Mouse (Mus musculus) induced T-regulatory cell, adult 2 months (primary cell): ENCODE measurements around the gene Lins1.

Experiments
- DNase-seq: peaks from one replicate; pipeline ENCODE4 v3.0.0-alpha.2; 2012; ENCODE audit warnings: low read depth

The Lins1 gene

DNA sequence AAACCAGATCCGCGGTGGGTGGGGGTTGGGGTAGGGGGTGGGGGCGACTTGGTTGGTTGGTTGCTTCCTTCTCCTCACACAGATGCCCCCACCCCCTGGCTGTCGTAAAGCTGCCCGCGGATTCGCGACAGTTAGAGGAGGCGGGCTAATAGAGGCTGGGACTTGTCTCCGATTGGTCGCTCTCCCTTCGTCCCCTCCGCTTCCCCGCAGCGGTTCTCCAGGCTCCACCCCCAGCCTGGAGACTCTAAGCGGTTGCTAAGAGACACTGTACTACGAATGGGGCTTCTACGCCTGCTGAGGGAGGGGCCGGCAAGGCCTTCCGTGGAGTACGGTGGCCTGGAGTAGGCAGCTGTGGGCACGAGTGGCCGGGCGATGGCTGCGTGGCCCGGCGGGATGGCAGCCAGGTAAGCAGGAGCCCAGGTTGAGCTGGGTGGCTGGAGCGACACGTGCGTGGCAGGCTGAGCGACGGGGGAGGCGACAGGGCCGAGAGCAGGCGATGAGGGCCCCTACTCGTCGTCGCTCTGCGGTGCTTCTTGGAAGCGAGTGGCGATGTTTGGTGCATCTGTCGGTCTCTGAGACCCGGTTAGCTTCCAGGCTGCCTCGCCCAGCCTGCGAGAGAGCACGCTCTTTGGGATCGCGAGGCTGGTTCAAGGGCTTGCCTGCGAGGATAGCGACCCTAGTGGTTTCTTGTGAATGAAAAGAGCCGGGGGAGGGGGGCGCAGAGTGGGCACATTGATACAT lies at the start of gene Lins1:
Lins1 (plus strand) TSS at position 270 of the 741 bp plus-strand sequence.
- DNase-seq, result peak; percentile 98

DNA sequence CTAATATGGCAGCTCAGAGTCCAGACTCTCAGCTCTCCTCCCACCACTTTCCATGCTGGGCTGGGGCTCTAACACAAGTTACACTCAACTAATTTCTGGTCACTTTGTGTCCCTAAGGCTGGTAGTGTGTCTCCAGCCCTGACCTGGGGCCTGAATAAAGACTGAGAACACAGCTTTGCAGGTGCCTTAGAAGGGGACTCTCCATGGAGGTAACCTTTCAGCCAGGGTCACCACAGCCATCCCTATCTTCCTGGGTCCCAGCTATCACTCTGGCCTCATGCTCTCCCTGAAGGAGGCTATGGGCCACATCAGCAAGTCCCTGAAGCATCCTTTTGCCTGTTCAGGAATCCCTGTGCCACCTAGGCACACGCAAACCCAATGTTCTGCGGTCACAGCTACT lies 44.0 kb upstream of the Lins1 start:
- no peak for DNase-seq

GRCm38 (mm10) chr7:66649181-66649580 lies 40.5 kb upstream of the Lins1 start:
- no peak for DNase-seq

DNA sequence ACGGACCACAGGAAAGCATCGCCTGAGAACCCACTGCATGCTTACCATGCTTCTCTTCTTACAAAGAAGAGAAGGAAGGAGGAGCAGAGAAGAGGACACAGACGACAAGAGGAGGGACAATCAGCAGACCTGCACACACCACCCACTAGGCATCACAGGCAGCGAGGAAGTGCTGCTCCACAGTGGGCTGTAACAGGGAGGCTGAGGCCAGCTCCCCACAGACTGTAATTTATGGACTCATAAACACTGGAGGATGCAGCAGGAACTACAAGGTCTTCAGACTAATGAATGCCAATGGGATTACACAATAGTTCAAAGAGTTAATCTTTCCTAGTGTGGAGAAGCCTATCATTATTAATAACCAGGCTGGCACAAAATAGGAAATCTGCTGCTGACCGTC lies 38.8 kb upstream of the Lins1 start:
- DNase-seq, result no peak

DNA sequence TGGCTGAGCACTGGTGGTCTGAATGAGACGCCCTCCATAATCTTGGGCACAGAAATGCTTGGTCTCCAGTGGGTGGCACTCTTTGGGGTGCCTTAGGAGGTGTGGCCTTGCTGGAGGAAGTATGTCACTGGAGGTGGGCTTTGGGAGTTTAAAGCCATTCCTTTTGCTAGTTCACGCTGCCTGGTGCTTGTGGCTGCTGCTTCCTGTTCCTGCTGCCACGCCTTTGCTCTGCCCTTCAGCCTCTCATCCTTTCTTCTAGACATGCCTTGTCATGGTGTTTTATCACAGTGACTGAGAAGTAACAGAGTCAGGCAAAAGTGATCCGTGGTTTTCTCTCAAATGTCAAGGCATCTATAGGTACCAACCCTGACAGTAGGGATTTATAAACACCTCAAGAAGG lies 37.5 kb upstream of the Lins1 start:
- peak; percentile 28 for DNase-seq

GRCm38 (mm10) chr7:66653596-66653995 lies 36.1 kb upstream of the Lins1 start:
- DNase-seq, result no peak

DNA sequence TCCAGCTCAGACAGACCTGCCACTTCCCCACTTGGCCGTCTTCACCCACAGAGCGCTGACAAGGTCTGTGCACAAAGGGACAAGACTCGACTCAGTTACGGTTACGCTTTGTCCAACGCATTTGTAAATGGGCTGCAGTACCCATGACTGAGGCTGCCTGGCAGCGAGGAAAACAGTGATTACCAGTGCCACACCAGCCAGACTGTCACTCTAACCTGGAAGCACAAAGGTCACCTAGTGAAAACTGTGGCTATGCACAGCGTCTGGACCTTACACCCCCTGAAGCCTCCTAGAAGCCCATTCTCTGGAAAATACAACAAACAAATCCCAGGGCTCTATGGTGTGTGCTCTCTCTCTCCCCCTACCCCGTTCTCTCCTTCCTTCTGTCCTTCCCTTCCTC lies 34.2 kb upstream of the Lins1 start:
- DNase-seq, result no peak

DNA sequence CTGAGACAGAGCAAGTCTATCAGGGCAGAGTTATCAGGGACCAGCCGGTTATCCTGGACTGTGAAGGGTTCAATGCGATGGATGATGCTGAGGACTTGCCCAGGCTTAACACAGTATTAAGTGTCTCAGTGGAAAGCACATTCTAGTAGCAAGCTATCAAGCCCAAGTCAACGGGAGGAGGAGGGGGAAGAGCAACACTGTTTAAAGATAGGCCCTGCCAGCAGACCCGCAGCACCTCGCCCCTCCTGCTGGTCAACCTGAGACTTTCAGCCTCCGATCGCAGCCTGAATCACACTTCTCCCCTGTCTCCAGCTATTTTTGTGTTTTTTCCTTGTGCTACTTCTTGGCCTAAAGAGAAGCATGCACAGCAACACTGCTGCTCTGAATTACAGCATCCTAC lies 29.4 kb upstream of the Lins1 start:
- no peak for DNase-seq

DNA sequence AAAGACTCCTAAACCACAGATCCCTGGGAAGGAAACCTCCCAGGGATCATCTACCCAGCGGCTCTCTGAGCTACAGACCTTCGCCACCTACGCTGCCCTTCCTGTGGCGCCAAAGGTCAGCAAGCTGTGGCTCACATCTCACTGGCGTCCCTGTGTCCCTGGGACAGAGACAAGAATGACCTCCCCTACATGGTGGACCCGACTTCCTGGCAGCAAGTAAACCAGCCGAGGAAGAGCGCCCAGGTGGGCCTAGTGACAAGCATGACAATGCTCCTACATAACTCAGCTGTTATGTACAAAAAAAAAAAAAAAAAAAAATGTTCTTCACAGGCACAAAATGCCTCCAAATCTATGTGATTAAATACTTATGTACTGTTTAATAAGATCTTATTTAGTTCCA lies 28.7 kb upstream of the Lins1 start:
- DNase-seq, result no peak

- peak; percentile 90 for DNase-seq
Observed at GRCm38 (mm10) chr7:66661572-66661971, 28.1 kb upstream of the Lins1 start.

- no peak for DNase-seq
Observed at GRCm38 (mm10) chr7:66663548-66663947, 26.1 kb upstream of the Lins1 start.

DNA sequence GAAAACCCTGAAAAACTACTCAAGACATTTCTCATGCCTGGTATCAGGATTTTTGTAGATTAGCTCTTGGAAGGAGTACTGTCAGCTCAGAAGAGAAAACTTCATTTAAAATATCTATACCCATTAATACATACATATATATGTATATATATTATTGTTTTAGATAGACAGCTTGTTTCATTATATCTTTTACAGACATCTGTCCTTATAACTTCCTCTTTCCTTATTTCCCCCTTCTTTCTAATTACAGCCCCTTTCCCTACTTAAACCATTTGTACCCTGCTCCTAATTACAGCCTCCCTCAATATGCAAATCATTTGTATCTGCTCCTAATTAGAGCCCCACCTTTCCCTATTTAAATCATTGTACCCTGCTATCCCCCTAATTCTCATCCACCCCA lies 22.6 kb upstream of the Lins1 start:
- no peak for DNase-seq

GRCm38 (mm10) chr7:66675800-66676199 lies 13.9 kb upstream of the Lins1 start:
- no peak for DNase-seq

DNA sequence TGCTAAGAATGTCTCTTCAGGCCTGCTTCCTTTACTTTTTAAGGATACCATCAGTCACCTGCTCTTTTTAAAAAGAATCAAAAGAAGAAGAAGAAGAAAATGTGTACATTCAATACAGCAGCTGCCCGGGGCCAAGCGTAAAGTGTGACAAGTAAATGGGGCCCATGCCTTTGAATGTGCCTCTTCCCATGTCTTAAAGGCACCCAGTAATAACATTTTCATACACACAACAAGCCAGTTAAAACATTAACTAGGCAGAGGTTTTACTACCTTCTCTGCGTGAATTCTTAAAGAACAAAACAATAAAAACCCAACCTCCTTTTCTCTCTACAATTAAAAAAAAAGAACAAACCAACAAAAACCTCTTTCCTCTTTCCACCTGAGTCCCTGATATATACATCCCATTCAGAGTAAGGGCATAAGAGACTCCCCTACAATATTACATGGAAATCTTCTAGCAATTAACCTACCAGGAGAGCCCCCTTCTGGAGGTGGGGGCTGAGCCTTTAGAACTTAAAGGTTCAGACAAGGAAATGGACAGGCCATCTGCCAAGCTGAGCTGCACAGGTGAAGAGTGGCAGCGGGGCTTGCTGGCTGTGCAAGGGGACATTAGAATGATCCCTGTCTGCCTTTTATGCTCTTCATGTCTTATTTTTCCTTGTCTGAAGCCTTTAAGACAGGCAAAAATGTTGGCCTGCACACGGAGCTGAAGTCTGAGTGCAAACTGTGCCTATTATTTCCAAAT lies 7.4 kb upstream of the Lins1 start:
- no peak for DNase-seq

- no peak for DNase-seq
Observed at GRCm38 (mm10) chr7:66688721-66689120, 968 bp upstream of the Lins1 start.

DNA sequence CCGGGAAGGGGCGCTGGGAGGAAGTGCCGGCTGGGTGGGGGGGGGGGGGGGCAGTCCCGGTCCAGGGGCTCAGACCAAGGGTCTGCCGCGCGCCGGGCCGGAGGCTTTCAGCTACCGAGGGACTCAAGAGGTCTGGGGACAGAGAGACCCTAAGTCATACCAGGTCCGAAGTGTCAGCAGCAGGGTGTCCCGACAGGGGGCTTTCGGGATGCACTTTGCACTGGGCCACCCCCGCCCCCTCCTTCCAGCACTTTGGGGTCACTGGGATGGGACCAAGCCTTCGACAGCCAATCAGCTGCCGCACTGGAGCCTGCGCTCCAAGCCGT lies 432 bp upstream of the Lins1 start, which contains the start of gene Asb7:
Asb7 (minus strand) TSS at position 303 of the 326 bp plus-strand sequence.
- no peak for DNase-seq

DNA sequence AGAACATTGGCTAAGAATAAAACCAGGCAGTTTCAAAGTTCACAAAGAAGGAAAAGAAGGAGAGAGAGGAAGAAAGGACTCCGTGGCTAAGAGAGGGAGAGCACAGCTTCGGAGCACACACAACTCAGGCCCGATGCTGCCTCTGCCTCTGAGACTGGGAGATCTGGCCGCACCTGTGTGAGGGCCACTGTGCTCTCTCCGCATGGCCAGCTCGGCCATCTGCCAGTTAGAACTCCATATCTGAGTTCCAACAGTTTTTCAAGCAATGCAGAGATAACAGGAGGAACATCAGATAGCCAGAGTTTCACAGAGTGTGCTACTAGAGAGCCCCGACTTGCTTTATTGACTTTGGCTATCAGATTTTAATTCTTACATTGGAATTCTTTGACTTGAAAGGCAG lies 4.8 kb downstream of the Lins1 start:
- DNase-seq, result no peak

- no peak for DNase-seq
Observed at GRCm38 (mm10) chr7:66702721-66703120, 13.0 kb downstream of the Lins1 start.

- DNase-seq, result no peak
Observed at GRCm38 (mm10) chr7:66704631-66705030, 14.9 kb downstream of the Lins1 start.

DNA sequence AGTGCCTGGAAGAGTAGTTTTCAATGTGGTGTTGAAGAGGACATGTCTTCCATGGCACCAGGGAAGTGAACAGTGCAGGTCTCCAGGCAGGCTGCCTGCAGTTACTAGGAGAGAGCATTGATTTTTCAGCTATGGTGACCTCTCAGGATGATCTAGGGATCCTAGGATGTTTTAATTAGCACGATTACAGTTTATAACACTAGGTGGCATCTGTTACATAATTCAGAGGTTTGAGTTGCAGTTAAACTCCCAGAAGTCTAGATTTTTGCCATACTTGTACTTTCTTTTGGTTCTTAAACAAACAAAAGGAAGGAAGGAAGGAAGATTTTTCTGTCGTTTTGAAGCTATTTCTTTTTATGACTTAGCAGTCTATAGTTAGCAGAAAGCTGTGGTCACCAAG lies 21.5 kb downstream of the Lins1 start:
- peak; percentile 6 for DNase-seq

GRCm38 (mm10) chr7:66724514-66724913 lies 34.8 kb downstream of the Lins1 start:
- no peak for DNase-seq

- DNase-seq, result peak; percentile 45
Observed at GRCm38 (mm10) chr7:66724954-66725353, 35.3 kb downstream of the Lins1 start.

DNA sequence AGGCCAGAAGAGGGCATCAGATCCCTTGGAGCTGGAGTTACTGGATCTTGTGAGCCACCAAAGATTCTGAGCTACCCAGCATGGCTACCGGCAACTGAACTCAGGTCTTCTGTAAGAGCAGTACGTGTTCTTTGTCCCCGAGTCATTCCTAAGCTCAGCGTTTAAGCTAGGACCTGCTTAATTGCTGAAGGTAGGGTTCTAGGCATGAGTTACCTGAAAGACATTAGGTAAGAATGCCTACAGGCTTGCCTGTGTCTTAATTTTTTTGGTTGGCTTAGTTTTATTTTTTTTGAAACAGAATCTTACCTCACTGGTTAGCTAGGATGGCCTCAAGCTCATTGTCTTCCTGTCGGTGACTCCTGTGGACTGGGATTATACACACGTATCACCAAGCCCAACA lies 38.4 kb downstream of the Lins1 start:
- DNase-seq, result no peak

GRCm38 (mm10) chr7:66729232-66729631 lies 39.5 kb downstream of the Lins1 start:
- no peak for DNase-seq
